Mouse (Mus musculus) retina, adult 2 months (tissue): ENCODE measurements around the gene Gm21985.
"Not testable (repeated sequence)": the region's sequence is repeated elsewhere in the genome, so short reads cannot be mapped to it uniquely, and the experiment has no call there.

ENCODE experiments used
- DNase-seq: peaks from one replicate; pipeline ENCODE4 v3.0.0-alpha.2; 2012; ENCODE audit warnings: low read depth, low spot score

Gm21985 gene

DNA sequence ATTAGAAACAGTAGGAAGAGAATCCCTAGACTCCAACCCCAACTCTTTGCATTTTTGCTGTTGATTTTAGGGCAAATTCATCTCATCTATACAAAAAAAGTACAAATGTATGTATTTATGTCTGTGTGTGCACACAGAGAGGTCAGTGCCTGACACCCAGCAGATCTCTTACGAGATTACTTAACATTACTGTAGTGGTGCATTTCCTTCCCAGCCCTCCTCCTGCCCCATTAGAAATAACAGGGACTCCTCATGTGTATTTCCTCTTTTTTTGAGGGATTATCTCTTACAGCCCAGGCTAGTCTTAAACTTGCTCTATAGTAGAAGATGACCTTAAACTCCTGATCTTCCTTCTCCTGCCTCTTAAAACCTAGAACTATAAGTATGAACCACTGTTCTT, 126.6 kb downstream of the Gm21985 start:
- no peak for DNase-seq

DNA sequence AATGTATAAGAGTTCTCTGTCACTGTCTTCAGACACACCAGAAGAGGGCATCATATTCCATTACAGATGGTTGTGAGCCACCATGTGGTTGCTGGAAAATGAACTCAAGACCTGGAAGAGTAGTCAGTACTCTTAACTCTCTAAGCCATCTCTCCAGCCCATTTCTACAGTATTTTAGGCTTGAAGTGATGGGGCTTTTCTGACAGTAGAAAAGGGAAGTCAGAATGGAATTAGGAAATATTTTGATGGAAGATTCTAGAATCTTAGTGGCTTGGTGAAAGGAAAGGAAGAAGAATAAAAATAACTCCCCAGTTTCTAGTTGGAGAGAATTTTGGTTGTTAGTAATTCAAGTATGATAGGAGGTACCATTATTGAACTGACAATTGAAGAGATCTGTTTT, 127.8 kb downstream of the Gm21985 start:
- no peak for DNase-seq

DNA sequence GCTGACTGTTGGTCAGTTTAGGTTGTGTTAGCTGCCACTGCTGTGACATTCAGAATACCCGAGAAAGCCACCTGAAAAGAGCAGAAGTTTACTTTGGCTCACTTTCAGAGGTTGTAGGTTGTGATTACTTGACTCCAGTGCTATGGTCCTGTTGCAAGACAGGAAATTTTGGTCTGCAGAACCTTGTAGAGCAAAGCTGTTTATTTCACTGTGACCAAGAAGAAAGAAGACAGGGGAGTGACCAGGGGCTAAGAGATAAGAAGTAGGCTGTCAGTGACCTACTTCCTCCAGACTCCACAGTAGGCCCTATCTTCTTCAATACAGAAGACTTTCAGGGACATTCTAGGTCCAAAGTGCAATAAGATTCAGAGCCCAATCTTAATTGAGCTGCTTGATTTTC, 130.5 kb downstream of the Gm21985 start:
- DNase-seq: no peak

DNA sequence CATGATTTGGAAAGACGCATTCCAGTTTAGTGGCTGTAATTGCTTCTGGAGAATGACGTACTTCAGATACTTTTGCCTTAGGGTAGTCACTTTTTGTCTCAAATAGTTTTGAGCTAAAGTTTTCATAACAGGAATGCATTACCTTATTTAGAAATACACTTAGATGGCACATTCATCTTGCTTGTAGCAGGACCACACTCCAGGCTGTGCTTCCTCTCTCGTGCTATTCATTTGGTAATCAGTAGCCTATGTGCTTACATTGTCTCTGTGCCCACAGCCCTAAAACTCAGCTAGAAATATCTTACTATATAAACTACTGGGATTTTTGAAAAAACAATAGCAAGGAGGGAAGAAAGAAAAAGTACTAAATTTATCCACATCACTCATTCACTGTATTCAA, 140.9 kb downstream of the Gm21985 start:
- DNase-seq: no peak

DNA sequence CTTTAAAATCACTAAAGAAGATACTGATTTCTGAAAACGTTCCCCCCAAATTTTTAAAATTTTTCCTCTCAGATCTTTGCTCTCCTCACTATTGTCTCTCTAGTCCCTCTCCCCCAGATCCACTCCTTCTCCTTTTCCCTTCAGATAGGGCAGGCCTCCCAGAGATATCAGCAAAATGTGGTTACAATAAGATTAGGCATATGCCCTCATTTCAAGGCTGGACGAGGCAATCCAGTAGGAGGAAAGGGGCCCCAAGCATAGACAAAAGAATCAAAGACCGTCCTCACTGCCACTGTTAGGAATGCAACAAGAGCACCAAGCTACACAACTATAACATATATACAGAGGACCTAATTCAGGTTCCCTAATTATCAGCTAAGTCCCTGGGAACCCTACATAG, 159.2 kb downstream of the Gm21985 start:
- no peak for DNase-seq

DNA sequence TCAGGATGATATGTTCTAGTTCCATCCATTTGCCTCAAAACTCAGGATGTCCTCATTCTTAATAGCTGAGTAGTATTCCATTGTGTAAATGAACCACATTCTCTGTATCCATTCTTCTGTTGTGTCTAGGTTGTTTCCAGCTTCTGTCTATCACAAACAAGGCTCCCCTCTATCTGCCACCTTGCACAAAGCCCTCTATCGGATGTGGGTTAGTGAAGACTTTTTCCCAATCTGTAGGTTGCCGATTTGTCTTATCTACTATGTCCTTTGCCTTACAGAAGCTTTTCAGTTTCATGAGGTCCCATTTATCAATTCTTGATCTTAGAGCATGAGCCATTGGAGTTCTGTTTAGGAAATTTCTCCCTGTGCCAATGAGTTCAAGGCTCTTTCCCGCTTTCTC, 162.4 kb downstream of the Gm21985 start:
- DNase-seq: not testable (repeated sequence)

GRCm38 (mm10) chr2:112429665-112430064, 163.6 kb downstream of the Gm21985 start:
- no peak for DNase-seq

- DNase-seq: no peak
These were observed 164.3 kb downstream of the Gm21985 start for GRCm38 (mm10) chr2:112430403-112430802.

- DNase-seq: no peak
These were observed 166.4 kb downstream of the Gm21985 start for GRCm38 (mm10) chr2:112432523-112432922.

DNA sequence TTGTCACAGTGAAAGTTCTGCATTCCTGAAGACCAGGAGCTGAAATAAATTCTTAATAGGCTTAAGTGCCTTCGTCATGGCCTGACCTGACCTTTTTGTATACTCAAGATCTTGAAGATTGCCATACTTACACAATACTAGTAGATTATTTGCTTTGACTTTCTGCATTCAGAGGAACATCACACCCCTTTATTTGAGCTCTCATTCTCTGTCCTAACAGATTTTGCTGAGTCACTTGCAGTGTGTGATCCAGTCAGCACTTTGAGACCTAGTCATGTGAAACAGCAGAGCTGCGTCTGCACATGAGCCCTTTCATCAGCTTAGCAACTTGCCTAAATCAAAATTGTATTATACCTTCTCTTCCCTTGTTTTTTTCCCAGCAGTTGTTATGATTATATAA, 167.2 kb downstream of the Gm21985 start:
- no peak for DNase-seq

DNA sequence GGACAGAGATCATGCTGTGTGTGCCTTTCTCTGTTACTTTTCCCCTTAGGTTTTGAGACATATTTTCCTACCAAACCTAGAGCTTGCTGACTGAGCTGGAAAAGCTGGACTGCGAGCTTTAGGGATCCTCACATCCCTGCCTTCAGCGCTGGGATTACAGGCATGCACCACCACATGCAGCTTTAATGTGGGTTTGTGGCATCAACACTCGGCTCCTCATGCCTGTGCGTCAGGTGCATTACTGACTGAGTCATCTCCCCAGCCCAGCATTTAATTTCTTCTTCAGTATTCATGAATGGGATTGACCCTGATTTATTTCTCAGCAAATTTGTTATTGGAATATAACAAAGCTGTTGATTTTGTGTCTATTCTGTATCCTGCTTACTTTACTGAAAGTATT, 170.2 kb downstream of the Gm21985 start:
- no peak for DNase-seq

DNA sequence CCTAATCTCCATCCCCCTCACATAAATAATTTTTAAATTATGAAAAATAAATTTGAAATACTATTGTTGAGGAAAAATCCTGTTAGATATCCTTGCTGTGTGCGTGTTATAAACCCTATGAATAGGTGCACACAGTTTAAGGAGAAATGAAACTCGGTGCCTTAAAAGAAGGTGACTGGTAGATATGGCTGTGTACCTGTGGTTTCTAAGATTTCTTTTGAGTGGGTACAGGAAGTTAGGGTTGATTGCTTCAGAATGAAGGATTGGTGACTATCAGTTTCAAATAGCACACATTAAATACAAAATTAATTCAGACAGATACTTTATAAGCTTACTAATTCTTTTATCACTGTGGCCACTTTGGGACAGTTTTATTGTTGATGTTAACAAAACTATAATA, 171.5 kb downstream of the Gm21985 start:
- no peak for DNase-seq

DNA sequence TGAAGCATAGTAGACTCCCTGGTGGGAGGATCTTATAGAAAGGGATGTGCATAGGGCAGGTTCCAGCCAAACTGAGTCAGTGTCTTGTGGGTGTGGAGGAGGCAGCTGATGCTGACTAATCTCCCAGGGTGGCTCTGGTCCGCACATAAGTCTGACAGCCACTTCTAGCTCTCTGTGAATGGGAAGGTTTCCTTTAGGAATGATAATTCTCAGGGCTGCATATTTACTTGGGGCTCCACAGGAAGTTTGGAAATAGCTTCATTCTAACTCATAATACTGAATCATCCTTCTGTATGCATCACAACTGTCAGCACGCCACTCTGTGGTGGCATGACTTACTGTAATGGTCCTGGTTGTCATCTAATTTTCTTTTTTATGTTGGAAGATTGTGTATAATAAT, 177.4 kb downstream of the Gm21985 start:
- no peak for DNase-seq

DNA sequence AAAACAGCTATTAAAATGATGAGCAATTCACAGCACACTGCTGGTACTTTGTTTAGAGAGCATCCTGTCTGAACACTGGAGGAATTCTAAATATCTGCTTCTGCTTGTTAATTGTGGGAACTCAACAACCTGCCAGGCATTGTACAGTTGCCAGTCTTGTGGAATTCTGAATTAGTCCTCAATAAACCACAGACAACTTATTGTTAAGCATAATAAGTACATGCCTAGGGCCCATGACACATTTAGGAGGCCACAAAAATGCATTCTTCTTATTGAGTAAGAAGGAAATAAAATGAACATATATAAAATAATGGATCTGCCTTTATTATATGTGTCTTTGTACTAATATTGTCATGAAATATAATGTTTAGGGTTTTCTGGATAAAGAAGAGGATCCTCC, 179.4 kb downstream of the Gm21985 start:
- DNase-seq: no peak

DNA sequence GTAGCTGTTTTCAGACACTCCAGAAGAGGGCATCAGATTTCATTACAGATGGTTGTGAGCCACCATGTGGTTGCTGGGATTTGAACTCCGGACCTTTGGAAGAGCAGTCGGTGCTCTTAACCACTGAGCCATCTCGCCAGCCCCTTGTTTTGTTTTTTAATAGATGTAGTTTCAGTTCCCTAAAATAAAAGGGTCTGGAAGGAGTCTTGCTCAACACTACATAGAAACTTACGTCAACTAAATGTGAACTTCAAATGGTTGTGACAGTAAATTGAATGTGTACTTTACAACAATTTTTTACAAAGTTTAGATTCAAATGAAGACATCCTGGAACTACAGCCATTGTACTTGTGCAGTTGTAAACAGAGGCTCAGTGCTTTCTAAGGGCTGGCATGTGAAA, 181.9 kb downstream of the Gm21985 start:
- DNase-seq: not testable (repeated sequence)

GRCm38 (mm10) chr2:112448510-112449059, 182.5 kb downstream of the Gm21985 start:
- DNase-seq: no peak

GRCm38 (mm10) chr2:112449597-112450296, 183.6 kb downstream of the Gm21985 start:
- DNase-seq: no peak

DNA sequence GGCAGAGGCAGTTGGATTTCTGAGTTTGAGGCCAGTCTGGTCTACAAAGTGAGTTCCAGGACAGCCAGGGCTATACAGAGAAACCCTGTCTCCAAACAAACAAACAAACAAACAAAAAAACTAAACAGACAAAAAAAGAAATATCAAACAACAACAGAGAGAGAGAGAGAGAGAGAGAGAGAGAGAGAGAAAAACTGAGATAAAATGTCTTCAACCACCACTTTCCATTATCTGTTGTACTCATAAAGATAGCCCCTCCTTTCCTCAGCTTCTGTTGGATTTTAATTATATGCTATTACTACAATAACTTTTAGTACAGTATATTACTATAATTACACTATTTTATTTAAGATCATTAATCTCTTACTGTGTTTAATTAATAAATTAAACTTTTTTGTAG, 186.4 kb downstream of the Gm21985 start:
- not testable (repeated sequence) for DNase-seq

- DNase-seq: no peak
These were observed 188.2 kb downstream of the Gm21985 start for GRCm38 (mm10) chr2:112454125-112454861.

DNA sequence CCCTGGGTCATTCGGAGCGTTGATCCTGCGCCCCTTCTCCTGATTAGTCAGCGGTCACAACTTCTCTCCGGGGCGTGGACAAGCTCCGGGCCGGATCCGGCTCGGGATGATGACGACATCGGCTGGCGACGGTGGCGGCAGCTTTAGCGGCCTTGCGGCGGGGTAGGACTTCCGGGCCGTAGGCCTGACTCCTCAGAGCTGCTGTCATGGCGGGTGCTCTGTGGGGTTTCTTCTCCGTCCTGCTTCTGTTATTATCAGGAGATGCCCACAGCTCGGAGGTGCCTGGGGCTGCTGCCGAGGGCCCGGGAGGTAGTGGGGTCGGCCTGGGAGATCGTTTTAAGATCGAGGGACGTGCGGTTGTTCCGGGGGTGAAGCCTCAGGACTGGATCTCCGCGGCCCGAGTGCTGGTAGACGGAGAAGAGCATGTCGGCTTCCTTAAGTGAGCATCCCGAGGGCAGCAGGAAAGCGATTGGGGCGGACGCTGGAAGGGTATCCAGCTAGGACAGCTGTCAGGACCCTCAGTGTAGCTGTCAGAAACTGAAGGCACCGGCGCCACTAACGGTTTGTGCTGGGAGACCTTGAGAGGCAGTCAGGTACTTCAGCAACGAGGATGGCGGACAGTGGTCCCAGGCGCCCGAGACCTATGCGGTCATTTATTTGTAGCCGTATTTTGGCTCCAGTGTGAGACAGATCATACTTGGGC, 188.9 kb downstream of the Gm21985 start, which contains the start of gene Emc7:
Emc7 (plus strand) TSS at position 136 of the 703 bp plus-strand sequence.
- peak; percentile 90 for DNase-seq
